Mouse (Mus musculus): ENCODE measurements around the gene Fam102a.

GRCm38 (mm10) chr2:32585149-32585714 is 50.1 kb downstream of the Fam102a start:
- TF ChIP-seq GATA1 (IDR thresholded peaks at IDR 0.05; ENCODE audit: borderline replicate concordance, low read length) (no peak), FLI1 (IDR thresholded peaks at IDR 0.05; ENCODE audit: low read length) (no peak)
